Mouse (Mus musculus) CH12.LX (cell line): ENCODE measurements at regions not wholly inside any gene's neighbourhood (a gene's known extent, or its start where the extent isn't known, plus 50 kb on each side); places are given as distances from the start of the nearest gene placed in this dataset.

ENCODE experiments used
- DNase-seq: peaks from one replicate; pipeline ENCODE4 v3.0.0-alpha.2; 2013; ENCODE audit errors: extremely low read depth
- H3K27ac ChIP-seq: 2 replicates; pipeline ENCODE4 v1.5.1; 2012; ENCODE audit warnings: low read depth, mild to moderate bottlenecking, control low read depth, moderate library complexity; ENCODE audit not compliant: insufficient read depth
- H3K27me3 ChIP-seq: replicated peaks from 2 replicates; pipeline ENCODE3; 2012; ENCODE audit warnings: inconsistent platforms
- H3K36me3 ChIP-seq, 2 experiments: replicated peaks in 1 of 2; 2 replicates each; pipeline versions ENCODE3 to v1.6.1; 2012; ENCODE audit warnings: inconsistent platforms in 1 of 2, low read length in 1 of 2, mild to moderate bottlenecking in 1 of 2, mixed read lengths in 1 of 2, moderate library complexity in 1 of 2; ENCODE audit not compliant: control insufficient read depth in 1 of 2, insufficient read depth in 1 of 2
- H3K4me1 ChIP-seq, 2 experiments: 2 replicates each; pipeline ENCODE4 v1.6.1; 2012; ENCODE audit warnings: inconsistent platforms in 1 of 2, moderate library complexity in 1 of 2; ENCODE audit not compliant: insufficient read depth in 2 of 2, control insufficient read depth in 1 of 2
- H3K4me2 ChIP-seq: 2 replicates; pipeline ENCODE4 v1.6.1; 2012; ENCODE audit warnings: low read depth, mild to moderate bottlenecking, control low read depth; ENCODE audit not compliant: poor library complexity, insufficient read depth, severe bottlenecking
- H3K4me3 ChIP-seq, 3 experiments: fragments of 150-350 bp in 1 of 3; sonication (generic) in 1 of 3; replicated peaks in 1 of 3; 2 replicates each; pipeline versions ENCODE3 to v1.5.1; 2011 to 2012; ENCODE audit warnings: low read depth in 2 of 3, low read length in 2 of 3, mild to moderate bottlenecking in 2 of 3, moderate library complexity in 2 of 3, control low read depth in 1 of 3, improper control_type of control experiment in 1 of 3, inconsistent platforms in 1 of 3, mixed read lengths in 1 of 3; ENCODE audit not compliant: poor library complexity in 1 of 3
- H3K79me2 ChIP-seq: replicated peaks from 2 replicates; pipeline ENCODE4 v1.6.1; 2012; ENCODE audit warnings: mild to moderate bottlenecking, moderate library complexity; ENCODE audit not compliant: control insufficient read depth, poor library complexity, insufficient read depth, severe bottlenecking; ENCODE audit errors: extremely low read depth
- H3K9ac ChIP-seq: 2 replicates; pipeline ENCODE4 v1.6.1; 2012; ENCODE audit warnings: low read depth, mild to moderate bottlenecking, control low read depth, moderate library complexity; ENCODE audit not compliant: insufficient read depth
- H3K9me3 ChIP-seq: replicated peaks from 2 replicates; pipeline ENCODE3; 2012; ENCODE audit warnings: low read length, inconsistent platforms, mixed read lengths
- CHD1 ChIP-seq: IDR thresholded peaks from 2 replicates; pipeline ENCODE4 v1.6.1; 2012; ENCODE audit warnings: low read depth, low read length, improper control_type of control experiment, inconsistent platforms
- CHD2 ChIP-seq: IDR thresholded peaks from 2 replicates; pipeline ENCODE4 v1.6.1; 2011; ENCODE audit warnings: low read length, improper control_type of control experiment
- E2F4 ChIP-seq: IDR thresholded peaks from 2 replicates; pipeline ENCODE4 v1.6.1; 2011; ENCODE audit warnings: low read depth, low read length, improper control_type of control experiment; ENCODE audit not compliant: insufficient replicate concordance
- ELF1 ChIP-seq: IDR thresholded peaks from 2 replicates; pipeline ENCODE4 v1.6.1; 2014; ENCODE audit warnings: low read depth, mild to moderate bottlenecking, inconsistent platforms, low read length, improper control_type of control experiment
- GABPA ChIP-seq: IDR thresholded peaks from 2 replicates; pipeline ENCODE4 v1.6.1; 2012; ENCODE audit warnings: low read depth, low read length, improper control_type of control experiment, inconsistent platforms; ENCODE audit not compliant: insufficient replicate concordance
- MAZ ChIP-seq: IDR thresholded peaks from 2 replicates; pipeline ENCODE4 v1.6.1; 2012; ENCODE audit warnings: low read depth, mild to moderate bottlenecking, inconsistent platforms, low read length, improper control_type of control experiment, moderate library complexity
- MEF2A ChIP-seq: IDR thresholded peaks from 2 replicates; pipeline ENCODE4 v1.6.1; 2014; ENCODE audit warnings: low read depth, mild to moderate bottlenecking, inconsistent platforms, low read length, improper control_type of control experiment, borderline replicate concordance
- MYC ChIP-seq: IDR thresholded peaks from 2 replicates; pipeline ENCODE4 v1.6.1; 2011; ENCODE audit warnings: low read depth, mild to moderate bottlenecking, improper control_type of control experiment, low read length
- NELFE ChIP-seq: IDR thresholded peaks from 2 replicates; pipeline ENCODE4 v1.6.1; 2011; ENCODE audit warnings: low read depth, low read length, improper control_type of control experiment
- RAD21 ChIP-seq: IDR thresholded peaks from 2 replicates; pipeline ENCODE4 v1.6.1; 2011; ENCODE audit warnings: low read depth, mild to moderate bottlenecking, low read length, improper control_type of control experiment, moderate library complexity
- RCOR1 ChIP-seq: conservative IDR thresholded peaks from 2 replicates; pipeline ENCODE4 v1.6.1; 2012; ENCODE audit warnings: low read depth, mild to moderate bottlenecking, inconsistent platforms, low read length, improper control_type of control experiment
- TBP ChIP-seq: conservative IDR thresholded peaks from 2 replicates; pipeline ENCODE4 v1.6.1; 2011; ENCODE audit warnings: low read depth, low read length, improper control_type of control experiment
- TCF12 ChIP-seq: IDR thresholded peaks from 2 replicates; pipeline ENCODE4 v1.6.1; 2014; ENCODE audit warnings: low read depth, mild to moderate bottlenecking, inconsistent platforms, low read length, improper control_type of control experiment
- USF1 ChIP-seq: IDR thresholded peaks from 2 replicates; pipeline ENCODE4 v1.6.1; 2014; ENCODE audit warnings: low read depth, mild to moderate bottlenecking, inconsistent platforms, low read length, improper control_type of control experiment
- USF2 ChIP-seq: conservative IDR thresholded peaks from 2 replicates; pipeline ENCODE4 v1.6.1; 2011; ENCODE audit warnings: low read depth, low read length, improper control_type of control experiment
- ZC3H11A ChIP-seq: IDR thresholded peaks from 2 replicates; pipeline ENCODE4 v1.6.1; 2012; ENCODE audit warnings: low read depth, mild to moderate bottlenecking, inconsistent platforms, low read length, improper control_type of control experiment
- ZMIZ1 ChIP-seq: IDR thresholded peaks from 2 replicates; pipeline ENCODE4 v1.6.1; 2012; ENCODE audit warnings: low read depth, mild to moderate bottlenecking, inconsistent platforms, low read length, improper control_type of control experiment
- ZNF384 ChIP-seq: IDR thresholded peaks from 2 replicates; pipeline ENCODE4 v1.6.1; 2012; ENCODE audit warnings: low read depth, low read length, improper control_type of control experiment, inconsistent platforms
- dilution Hi-C: fragments of 300-500 bp; cut with MboI; formaldehyde crosslinking; loops from 2 replicates; pipeline ENCODE4 v1.14.3; 2020; ENCODE audit warnings: low sequenced_read_pairs; ENCODE audit not compliant: extremely low pct_unique_long_range_greater_than_20kb, extremely low pct_ligation_motif_present
- in situ Hi-C: fragments of 300-500 bp; cut with MboI; formaldehyde crosslinking; loops from 3 replicates; pipeline ENCODE4 v1.14.3; 2019; ENCODE audit warnings: low sequenced_read_pairs, low pct_ligation_motif_present, low pct_unique_long_range_greater_than_20kb, mixed read lengths

DNA sequence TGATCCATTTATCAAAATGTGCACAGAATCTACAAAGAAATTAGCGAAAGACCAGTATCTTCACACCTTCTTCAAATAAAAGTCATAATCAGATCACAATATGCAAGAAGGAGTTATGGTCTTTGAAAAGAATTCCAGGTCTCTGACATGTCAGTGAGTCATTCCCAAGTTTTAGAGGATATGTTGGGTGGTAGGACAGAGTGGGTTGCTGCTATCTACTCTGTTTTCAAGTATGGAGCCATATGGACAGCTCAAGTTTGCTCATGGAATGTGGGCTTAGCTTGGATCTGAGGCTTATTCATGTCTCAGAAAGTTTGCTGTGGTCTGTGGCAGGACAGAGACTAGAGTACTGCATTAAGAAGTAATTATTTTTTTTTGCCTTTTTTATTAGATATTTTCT, 657.0 kb downstream of the Inhba start:
- no peak overlapping the region for H3K27ac ChIP-seq
- no peak overlapping the region for H3K9ac ChIP-seq
- H3K9me3 ChIP-seq: no peaks in the 10 kb centered on the region
- no peak overlapping the region for H3K4me2 ChIP-seq
- H3K36me3 ChIP-seq: no peaks in the 10 kb centered on the region
- H3K79me2 ChIP-seq: no peaks in the 10 kb centered on the region
- dilution Hi-C loops: no loop called here
- no peak overlapping the region for H3K4me3 ChIP-seq
- in situ Hi-C loops: no loop called here
- H3K4me1 ChIP-seq: no peaks in the 10 kb centered on the region
- no peak for DNase-seq
- no peak for TF ChIP-seq USF2
- TF ChIP-seq MEF2A: no peak
- no peak for TF ChIP-seq CHD2
- no peak for TF ChIP-seq USF1
- no peak for TF ChIP-seq E2F4
- TF ChIP-seq ZNF384: no peak
- no peak for TF ChIP-seq MAZ
- TF ChIP-seq NELFE: no peak
- TF ChIP-seq ELF1: no peak
- TF ChIP-seq TCF12: no peak
- no peak for TF ChIP-seq CHD1
- no peak for TF ChIP-seq MYC
- H3K27me3 ChIP-seq: no peaks in the 10 kb centered on the region

DNA sequence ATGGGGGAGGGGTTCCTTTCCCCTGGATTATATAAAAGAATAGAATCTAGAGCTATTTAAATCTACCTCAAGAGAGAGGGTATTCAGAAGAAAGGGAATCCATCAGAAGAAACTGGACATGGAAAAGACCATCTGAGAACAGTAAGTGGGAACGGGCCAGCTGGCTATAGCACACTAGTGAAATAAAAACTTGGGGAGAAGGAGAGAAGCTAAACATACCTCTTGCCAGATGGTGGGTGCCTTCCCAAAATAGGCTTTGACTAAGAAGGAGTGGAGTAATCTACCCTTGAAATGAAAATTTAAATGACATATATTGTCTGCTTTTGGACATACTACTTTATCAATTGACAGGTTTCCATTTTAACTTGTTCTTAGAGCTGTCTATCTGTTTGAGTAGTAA, 657.6 kb downstream of the Inhba start:
- in situ Hi-C loops: no loop called here

More for the DNA sequence above, 657.6 kb downstream of the Inhba start:
- no peak for DNase-seq
- Histone ChIP-seq H3K4me3 (no peak overlapping the region), H3K27ac (no peak overlapping the region), H3K79me2 (no peaks in the 10 kb centered on the region), H3K4me2 (no peak overlapping the region)
- TF ChIP-seq USF1 (no peak), MEF2A (no peak), GABPA (no peak), ZMIZ1 (no peak), E2F4 (no peak), RCOR1 (no peak), CHD1 (no peak), TBP (no peak), ZC3H11A (no peak), RAD21 (no peak)
- TF ChIP-seq, all 38 proteins: peak for 0
- Histone ChIP-seq H3K4me1 (no peaks in the 10 kb centered on the region), H3K36me3 (no peaks in the 10 kb centered on the region), H3K9ac (no peak overlapping the region), H3K9me3 (no peaks in the 10 kb centered on the region), H3K27me3 (no peaks in the 10 kb centered on the region)
- dilution Hi-C loops: no loop called here
